Mouse (Mus musculus): Measurements from ENCODE around the gene Slc6a11. TPM values are rescaled to one million over a fixed set of nuclear protein-coding genes. Genes with fewer than 3 reads are reported as not detected.

Gene Slc6a11
- total and polyA plus RNA-seq, 2 experiments: not detected

- Histone ChIP-seq H3K79me2 (ENCODE audit: control insufficient read depth, insufficient read depth, low read length) (no peaks in the 10 kb centered on the region), H3K4me3 (ENCODE audit: insufficient read depth, low read depth, low read length) (no peak overlapping the region), H3K27ac (replicated peaks; ENCODE audit: insufficient read depth, low read depth, low read length) (no peak overlapping the region), H3K36me3 (ENCODE audit: control insufficient read depth, insufficient read depth, low read length) (no peaks in the 10 kb centered on the region), H3K27me3 (ENCODE audit: control insufficient read depth, insufficient read depth, low read length) (no peaks in the 10 kb centered on the region; the same call in 1 of the 2 replicates), H3K4me1 (ENCODE audit: control insufficient read depth, insufficient read depth, low read length) (no peaks in the 10 kb centered on the region), H3K9ac (ENCODE audit: low read depth, low read length) (no peak overlapping the region)
- DNase-seq (ENCODE audit: extremely low read depth, low read depth, low spot score): no peak
- TF ChIP-seq CTCF (IDR thresholded peaks at IDR 0.05; ENCODE audit: low read depth, low read length): no peak
- no peak for TF ChIP-seq POLR2A (IDR thresholded peaks at IDR 0.05; ENCODE audit: extremely low read depth, insufficient read depth, low read length)
- 65% methylated on average over 7 of the region's 7 CpGs for WGBS
Measured at GRCm38 (mm10) chr6:114182366-114183179, 51.5 kb downstream of the Slc6a11 start.

- no peak overlapping the region for H3K9ac ChIP-seq (ENCODE audit: low read depth, low read length)
- TF ChIP-seq CTCF (IDR thresholded peaks at IDR 0.05; ENCODE audit: low read depth, low read length) (no peak), POLR2A (IDR thresholded peaks at IDR 0.05; ENCODE audit: extremely low read depth, insufficient read depth, low read length) (no peak)
- no peaks in the 10 kb centered on the region for H3K79me2 ChIP-seq (ENCODE audit: control insufficient read depth, insufficient read depth, low read length)
- 45% methylated on average over 4 of the region's 4 CpGs for WGBS
- H3K36me3 ChIP-seq (ENCODE audit: control insufficient read depth, insufficient read depth, low read length): no peaks in the 10 kb centered on the region
- DNase-seq (ENCODE audit: extremely low read depth, low read depth, low spot score): no peak
- H3K27me3 ChIP-seq (ENCODE audit: control insufficient read depth, insufficient read depth, low read length): no peaks in the 10 kb centered on the region; the same call in 1 of the 2 replicates
- no peaks in the 10 kb centered on the region for H3K4me1 ChIP-seq (ENCODE audit: control insufficient read depth, insufficient read depth, low read length)
- no peak overlapping the region for H3K4me3 ChIP-seq (ENCODE audit: insufficient read depth, low read depth, low read length)
- H3K27ac ChIP-seq (replicated peaks; ENCODE audit: insufficient read depth, low read depth, low read length): no peak overlapping the region
Measured at GRCm38 (mm10) chr6:114187121-114187520, 56.1 kb downstream of the Slc6a11 start.

DNA sequence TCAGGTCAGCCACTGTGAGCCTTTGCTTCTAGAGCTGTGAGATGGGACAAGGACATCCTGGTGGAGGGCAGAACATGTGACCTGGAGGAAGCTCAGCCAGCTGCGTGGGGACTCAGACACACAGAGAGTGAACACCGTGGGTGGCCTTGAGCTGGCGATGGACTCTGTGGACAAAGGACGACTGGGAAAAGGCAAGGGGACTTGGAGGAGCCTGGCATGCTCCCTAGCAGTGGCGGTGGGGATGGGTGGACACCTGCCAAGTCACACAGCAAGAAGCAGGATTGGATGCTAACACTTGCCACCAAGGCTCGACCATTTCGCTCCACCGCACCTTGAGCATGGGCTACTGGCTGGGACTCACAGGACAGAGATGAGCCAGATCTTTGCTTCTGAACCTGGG, 57.8 kb downstream of the Slc6a11 start:
- TF ChIP-seq POLR2A (IDR thresholded peaks at IDR 0.05; ENCODE audit: extremely low read depth, insufficient read depth, low read length) (no peak), CTCF (IDR thresholded peaks at IDR 0.05; ENCODE audit: low read depth, low read length) (no peak)
- 78% methylated on average over 8 of the region's 8 CpGs for WGBS
- Histone ChIP-seq H3K36me3 (ENCODE audit: control insufficient read depth, insufficient read depth, low read length) (no peaks in the 10 kb centered on the region), H3K9ac (ENCODE audit: low read depth, low read length) (no peak overlapping the region), H3K4me3 (ENCODE audit: insufficient read depth, low read depth, low read length) (no peak overlapping the region), H3K27ac (replicated peaks; ENCODE audit: insufficient read depth, low read depth, low read length) (no peak overlapping the region), H3K79me2 (ENCODE audit: control insufficient read depth, insufficient read depth, low read length) (no peaks in the 10 kb centered on the region), H3K4me1 (ENCODE audit: control insufficient read depth, insufficient read depth, low read length) (no peaks in the 10 kb centered on the region), H3K27me3 (ENCODE audit: control insufficient read depth, insufficient read depth, low read length) (no peaks in the 10 kb centered on the region; the same call in 1 of the 2 replicates)
- no peak for DNase-seq (ENCODE audit: extremely low read depth, low read depth, low spot score)

- H3K36me3 ChIP-seq (ENCODE audit: control insufficient read depth, insufficient read depth, low read length): no peaks in the 10 kb centered on the region
- no peak overlapping the region for H3K9ac ChIP-seq (ENCODE audit: low read depth, low read length)
- H3K27ac ChIP-seq (replicated peaks; ENCODE audit: insufficient read depth, low read depth, low read length): no peak overlapping the region
- H3K4me3 ChIP-seq (ENCODE audit: insufficient read depth, low read depth, low read length): no peak overlapping the region
- DNase-seq (ENCODE audit: extremely low read depth, low read depth, low spot score): no peak
- no peak for TF ChIP-seq CTCF (IDR thresholded peaks at IDR 0.05; ENCODE audit: low read depth, low read length)
- no peak for TF ChIP-seq POLR2A (IDR thresholded peaks at IDR 0.05; ENCODE audit: extremely low read depth, insufficient read depth, low read length)
- H3K79me2 ChIP-seq (ENCODE audit: control insufficient read depth, insufficient read depth, low read length): no peaks in the 10 kb centered on the region
- no peaks in the 10 kb centered on the region for H3K4me1 ChIP-seq (ENCODE audit: control insufficient read depth, insufficient read depth, low read length)
- H3K27me3 ChIP-seq (ENCODE audit: control insufficient read depth, insufficient read depth, low read length): no peaks in the 10 kb centered on the region
Measured at GRCm38 (mm10) chr6:114195998-114196397, 65.0 kb downstream of the Slc6a11 start.

- WGBS: 64% methylated on average over 9 of the region's 9 CpGs
- H3K9ac ChIP-seq (ENCODE audit: low read depth, low read length): no peak overlapping the region
- TF ChIP-seq CTCF (IDR thresholded peaks at IDR 0.05; ENCODE audit: low read depth, low read length) (no peak), POLR2A (IDR thresholded peaks at IDR 0.05; ENCODE audit: extremely low read depth, insufficient read depth, low read length) (no peak)
- H3K4me3 ChIP-seq (ENCODE audit: insufficient read depth, low read depth, low read length): no peak overlapping the region
- no peaks in the 10 kb centered on the region for H3K36me3 ChIP-seq (ENCODE audit: control insufficient read depth, insufficient read depth, low read length)
- H3K4me1 ChIP-seq (ENCODE audit: control insufficient read depth, insufficient read depth, low read length): no peaks in the 10 kb centered on the region
- H3K27ac ChIP-seq (replicated peaks; ENCODE audit: insufficient read depth, low read depth, low read length): no peak overlapping the region
- DNase-seq (ENCODE audit: extremely low read depth, low read depth, low spot score): no peak
- H3K79me2 ChIP-seq (ENCODE audit: control insufficient read depth, insufficient read depth, low read length): no peaks in the 10 kb centered on the region
- H3K27me3 ChIP-seq (ENCODE audit: control insufficient read depth, insufficient read depth, low read length): no peaks in the 10 kb centered on the region
Measured at GRCm38 (mm10) chr6:114199200-114199845, 68.3 kb downstream of the Slc6a11 start.

DNA sequence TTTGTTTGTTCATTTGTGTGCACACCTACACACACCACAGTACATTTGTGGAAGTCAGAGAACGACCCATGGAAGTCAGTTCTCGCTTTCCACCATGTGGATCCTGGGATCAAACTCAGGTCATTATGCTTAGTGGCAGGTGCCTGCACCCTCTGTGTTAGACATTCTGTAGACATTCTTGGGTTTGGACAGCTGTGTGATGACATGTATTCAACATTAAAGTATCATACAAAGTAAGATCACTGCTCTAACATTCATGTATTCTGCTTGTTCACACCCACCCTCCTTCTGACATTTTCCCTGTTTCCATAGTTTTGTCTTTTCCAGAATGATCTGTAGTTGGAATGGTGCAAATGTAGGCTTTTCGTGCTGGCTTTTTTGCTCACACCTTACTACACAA, 73.5 kb downstream of the Slc6a11 start:
- Histone ChIP-seq H3K4me3 (ENCODE audit: insufficient read depth, low read depth, low read length) (no peak overlapping the region), H3K27ac (replicated peaks; ENCODE audit: insufficient read depth, low read depth, low read length) (no peak overlapping the region), H3K9ac (ENCODE audit: low read depth, low read length) (no peak overlapping the region), H3K4me1 (ENCODE audit: control insufficient read depth, insufficient read depth, low read length) (no peaks in the 10 kb centered on the region), H3K36me3 (ENCODE audit: control insufficient read depth, insufficient read depth, low read length) (no peaks in the 10 kb centered on the region), H3K27me3 (ENCODE audit: control insufficient read depth, insufficient read depth, low read length) (no peaks in the 10 kb centered on the region), H3K79me2 (ENCODE audit: control insufficient read depth, insufficient read depth, low read length) (no peaks in the 10 kb centered on the region)
- WGBS: 80% methylated on average over 3 of the region's 3 CpGs
- no peak for DNase-seq (ENCODE audit: extremely low read depth, low read depth, low spot score)
- TF ChIP-seq CTCF (IDR thresholded peaks at IDR 0.05; ENCODE audit: low read depth, low read length): no peak
- TF ChIP-seq POLR2A (IDR thresholded peaks at IDR 0.05; ENCODE audit: extremely low read depth, insufficient read depth, low read length): no peak
